Mouse (Mus musculus) forelimb bud, embryonic 11.5 days (tissue): ENCODE data around the gene Elane.

ENCODE experiments used
- DNase-seq: peaks from one replicate; pipeline ENCODE4 v3.0.0-alpha.2; 2012; ENCODE audit warnings: low read depth, low spot score

The Elane gene

GRCm38 (mm10) chr10:79914948-79915596 lies 29.0 kb downstream of the Elane start:
- no peak for DNase-seq

DNA sequence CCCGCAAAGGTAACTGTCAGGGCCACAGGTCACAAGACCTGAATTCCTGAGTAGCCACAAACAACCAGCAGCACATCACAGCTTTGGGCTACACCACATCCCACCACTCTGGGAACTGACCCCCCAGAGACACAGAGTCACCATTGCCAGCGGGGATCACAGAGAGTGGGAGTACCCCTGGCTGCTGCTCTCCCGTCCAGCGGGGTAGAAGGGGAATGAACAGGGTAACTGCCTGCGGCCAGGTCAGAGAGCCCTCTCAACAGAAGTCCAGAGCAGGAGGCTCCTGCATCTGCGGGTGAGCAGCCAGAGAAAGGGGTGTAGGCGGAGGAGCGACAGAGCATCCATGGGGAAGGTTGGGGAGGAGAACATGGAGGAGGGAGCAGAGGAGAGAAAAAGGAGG lies 30.0 kb downstream of the Elane start:
- DNase-seq, result no peak

DNA sequence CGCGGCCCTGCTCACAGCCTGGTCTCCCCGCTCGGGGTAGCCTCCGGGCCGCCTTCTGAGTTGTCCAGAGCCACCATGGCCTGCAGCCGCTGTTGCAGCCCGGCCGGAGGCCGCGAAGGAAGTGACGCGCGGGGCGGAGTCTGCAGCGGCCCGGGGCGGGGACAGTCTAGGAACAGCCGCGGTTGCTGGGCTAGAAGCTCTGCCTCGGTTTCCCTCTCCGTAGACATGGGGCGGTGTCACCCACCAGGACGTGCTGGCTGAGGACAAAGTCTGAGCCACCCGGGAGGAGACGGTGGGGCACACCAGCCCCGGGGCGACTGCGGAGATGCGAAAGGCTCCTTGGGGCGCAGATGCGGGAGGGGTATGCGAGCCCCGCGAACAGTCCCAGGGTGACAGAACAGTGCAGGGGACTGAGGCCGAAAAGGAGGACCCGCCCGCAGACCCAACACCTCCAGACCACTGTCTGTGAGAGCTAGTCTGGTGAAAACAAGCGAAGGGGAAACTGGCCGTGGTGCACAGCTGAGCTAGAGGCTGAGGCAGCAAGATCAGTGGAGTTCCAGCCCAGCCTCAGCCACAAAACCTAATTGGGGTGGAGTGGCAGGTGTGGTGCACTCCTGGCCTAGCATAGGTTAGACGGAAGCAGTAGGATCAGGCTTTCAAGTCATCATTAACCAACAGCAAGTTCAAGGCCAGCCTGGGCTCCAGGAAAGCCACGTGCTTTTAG lies 30.9 kb downstream of the Elane start, which contains the start of gene Kiss1r:
Kiss1r (plus strand) TSS at position 164 of the 724 bp plus-strand sequence.
- peak; percentile 56 for DNase-seq

DNA sequence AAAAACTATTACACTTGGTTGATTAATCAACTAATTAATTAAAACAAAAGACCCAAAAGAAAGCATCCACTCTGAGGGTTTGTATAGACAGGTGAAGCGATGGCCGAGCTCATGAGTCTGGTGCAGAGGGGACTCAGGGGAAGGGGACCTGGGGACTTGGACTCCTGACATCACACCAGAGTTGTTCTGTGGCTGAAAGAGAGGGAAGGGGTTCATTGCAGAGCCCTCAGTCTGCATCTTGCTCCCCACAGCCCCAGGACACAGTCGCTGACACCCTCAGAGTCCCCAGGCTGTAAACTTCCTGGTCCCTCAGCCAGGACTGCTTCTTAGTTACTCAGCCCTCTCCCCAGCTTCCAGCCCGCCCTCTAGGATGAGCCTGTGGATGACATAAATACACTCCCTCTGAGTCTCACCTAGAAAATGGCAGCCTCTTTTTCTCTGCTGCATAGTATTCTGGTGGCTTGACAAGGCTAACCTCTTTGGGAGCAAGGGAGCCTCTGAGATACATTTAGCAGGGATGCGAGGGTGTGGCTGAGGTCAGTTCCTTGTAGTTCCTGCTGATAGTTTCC lies 31.6 kb downstream of the Elane start:
- DNase-seq, result no peak

DNA sequence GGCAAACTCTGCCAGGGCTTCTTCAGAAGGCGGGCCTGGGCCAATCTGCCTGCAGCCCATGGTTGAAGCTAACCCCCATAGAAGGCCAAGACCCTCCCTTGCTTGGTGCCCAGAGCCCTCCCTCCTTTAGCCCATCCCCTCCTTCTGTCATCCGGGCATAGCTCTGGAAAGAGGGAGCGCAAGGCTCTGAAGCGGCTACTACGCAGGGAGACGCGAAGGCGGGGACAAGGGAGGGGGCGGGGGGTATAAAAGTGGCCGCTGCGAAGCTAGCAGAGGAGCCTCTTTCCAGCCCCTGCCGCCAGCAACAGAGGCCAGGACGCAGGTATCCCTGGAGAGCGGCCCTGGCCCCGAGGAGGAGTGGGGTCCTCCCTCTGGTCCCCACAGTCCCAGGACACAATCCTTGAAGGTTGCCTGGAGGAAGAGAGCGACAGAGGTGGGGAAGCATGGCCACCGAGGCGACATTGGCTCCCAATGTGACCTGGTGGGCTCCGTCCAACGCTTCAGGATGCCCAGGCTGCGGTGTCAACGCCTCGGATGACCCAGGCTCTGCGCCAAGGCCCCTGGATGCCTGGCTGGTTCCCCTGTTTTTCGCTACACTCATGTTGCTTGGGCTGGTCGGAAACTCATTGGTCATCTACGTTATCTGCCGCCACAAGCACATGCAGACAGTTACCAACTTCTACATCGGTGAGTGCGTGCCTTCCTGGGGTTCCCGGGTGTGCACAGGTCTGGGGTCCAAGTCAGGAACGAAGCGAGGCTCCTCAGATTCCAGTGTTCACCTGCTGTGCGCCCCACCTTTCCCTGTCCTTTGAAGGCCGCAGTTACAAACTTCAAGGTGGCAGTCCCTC lies 32.4 kb downstream of the Elane start:
- no peak for DNase-seq

DNA sequence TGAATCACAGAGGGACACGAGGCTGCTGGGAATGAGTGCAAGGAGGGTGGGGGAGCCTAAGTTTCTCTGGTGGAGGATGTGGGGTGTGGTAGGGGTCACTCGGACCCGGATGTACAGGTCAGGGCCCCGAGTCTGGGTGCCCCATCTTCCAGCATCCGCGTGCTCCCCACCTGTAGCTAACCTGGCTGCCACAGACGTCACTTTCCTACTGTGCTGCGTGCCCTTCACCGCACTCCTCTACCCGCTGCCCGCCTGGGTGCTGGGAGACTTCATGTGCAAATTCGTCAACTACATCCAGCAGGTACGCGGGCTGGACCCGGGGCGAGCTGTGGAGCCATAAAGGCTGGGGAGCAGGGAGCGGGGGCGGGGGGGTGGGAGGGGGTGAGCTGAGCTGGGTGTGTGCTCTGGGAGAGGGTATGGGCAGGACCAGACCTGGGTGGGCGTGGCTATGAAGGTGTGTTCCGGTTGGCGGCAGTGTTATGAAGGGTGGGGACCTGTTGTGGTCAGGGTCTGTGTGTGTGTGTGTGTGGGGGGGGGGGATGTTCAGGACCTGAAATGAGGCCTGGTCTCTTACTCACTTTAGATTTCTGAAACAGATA lies 33.3 kb downstream of the Elane start:
- DNase-seq, result no peak

GRCm38 (mm10) chr10:79920056-79920890 lies 34.2 kb downstream of the Elane start:
- no peak for DNase-seq

DNA sequence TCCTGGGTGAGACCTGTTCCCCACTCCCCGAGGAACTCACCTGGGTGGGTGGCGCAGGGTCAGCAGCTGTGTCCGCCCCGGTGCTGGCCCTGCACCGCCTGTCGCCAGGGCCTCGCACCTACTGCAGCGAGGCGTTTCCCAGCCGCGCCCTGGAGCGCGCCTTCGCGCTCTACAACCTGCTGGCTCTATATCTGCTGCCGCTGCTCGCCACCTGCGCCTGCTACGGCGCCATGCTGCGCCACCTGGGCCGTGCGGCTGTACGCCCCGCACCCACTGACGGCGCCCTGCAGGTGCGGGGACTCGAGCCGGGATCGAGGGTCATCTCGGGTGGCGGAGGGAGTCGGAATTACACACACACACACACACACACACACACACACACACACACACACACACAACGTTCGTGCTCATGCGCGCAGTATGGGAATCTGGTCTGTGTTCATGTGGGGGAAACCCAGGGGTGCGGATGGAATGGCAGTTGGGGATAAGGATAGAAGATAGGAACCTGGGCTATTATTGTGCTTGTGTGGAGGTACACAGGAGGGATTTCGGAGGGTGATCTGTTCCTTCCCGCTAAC lies 35.0 kb downstream of the Elane start, which contains the start of gene R3hdm4:
R3hdm4 (minus strand) TSS at position 251 of the 578 bp plus-strand sequence.
- no peak for DNase-seq

GRCm38 (mm10) chr10:79921572-79921971 lies 35.5 kb downstream of the Elane start:
- DNase-seq, result no peak

DNA sequence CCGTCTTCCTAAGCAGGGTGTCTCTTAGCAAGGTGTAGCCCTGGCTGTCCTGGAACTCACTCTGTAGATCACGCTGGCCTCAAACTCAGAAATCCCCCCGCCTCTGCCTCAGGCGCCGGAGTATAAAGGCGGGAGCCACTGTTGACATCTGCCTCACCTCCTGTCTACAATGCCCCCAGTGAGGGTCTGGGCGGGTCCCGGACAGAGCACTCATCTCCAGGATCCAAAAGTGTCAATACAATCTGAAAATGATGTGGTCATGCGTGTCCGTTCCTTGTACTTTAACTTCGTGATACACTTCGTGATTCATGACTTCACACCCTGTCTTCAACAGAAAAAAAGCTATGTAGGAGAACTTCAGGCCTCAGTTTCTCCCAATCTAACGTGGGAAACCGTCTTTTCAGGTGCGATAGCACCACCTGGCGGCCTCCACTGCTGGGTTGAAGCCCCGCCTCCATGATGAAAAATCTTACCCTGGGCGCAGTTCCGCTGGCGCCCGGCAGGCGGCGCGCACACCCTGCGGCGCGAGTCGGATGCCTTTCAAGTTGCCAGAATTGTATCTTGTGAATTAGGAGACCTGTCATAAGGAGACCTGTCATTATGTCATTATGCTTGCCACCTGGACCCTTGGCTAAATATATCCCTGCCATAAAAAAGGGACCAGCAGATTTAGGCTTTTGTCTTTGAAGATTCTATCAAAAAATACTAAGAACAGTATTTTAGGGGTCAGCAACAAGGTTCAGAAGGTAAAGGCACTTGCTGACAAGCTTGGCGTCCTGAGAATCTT lies 39.1 kb downstream of the Elane start:
- DNase-seq, result peak; percentile 88

- DNase-seq, result no peak
Observed at GRCm38 (mm10) chr10:79925785-79926490, 39.9 kb downstream of the Elane start.

DNA sequence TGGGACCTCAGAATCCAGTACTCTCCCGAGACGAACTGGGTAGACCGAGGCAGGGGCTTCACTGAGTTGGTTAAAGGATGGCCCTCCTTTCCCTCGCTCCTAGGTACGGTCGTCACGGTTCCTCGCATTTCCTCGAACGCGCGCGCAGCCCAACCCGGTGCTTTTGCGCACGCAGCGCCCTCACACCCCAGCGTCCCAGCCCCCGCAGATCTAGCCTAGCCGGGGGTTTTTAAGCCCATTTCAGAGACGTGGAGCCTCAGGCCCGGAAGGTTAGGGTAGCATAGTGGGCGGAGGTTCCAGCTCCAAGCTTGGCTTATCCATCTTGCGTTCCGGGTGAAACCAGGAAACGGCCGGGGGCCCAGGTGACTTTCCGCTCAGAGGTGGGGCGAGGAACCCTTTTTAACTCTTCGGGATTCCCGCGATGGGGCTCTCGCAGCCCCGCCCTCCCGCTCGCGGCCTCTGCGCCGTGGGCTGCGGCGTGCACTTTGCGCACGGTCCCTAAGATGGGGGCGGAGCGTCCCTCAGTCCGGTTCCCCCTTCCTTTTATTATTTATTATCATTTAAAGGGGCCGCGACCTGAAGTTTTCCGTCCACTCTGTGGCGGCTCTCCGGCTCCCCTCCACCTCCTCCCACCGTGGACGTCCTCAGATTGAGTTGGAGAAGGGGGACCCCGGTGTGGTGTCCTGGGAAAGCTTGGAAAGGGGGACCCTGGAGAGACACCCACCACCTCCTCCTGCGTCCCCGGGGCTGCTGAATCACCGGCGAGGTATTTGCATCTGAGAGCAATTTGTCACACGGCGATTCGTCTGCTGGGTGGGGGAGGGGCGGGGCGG lies 40.7 kb downstream of the Elane start, which contains the start of gene Arid3a:
Arid3a (plus strand) TSS at position 553 of the 833 bp plus-strand sequence.
- DNase-seq, result peak; percentile 95

DNA sequence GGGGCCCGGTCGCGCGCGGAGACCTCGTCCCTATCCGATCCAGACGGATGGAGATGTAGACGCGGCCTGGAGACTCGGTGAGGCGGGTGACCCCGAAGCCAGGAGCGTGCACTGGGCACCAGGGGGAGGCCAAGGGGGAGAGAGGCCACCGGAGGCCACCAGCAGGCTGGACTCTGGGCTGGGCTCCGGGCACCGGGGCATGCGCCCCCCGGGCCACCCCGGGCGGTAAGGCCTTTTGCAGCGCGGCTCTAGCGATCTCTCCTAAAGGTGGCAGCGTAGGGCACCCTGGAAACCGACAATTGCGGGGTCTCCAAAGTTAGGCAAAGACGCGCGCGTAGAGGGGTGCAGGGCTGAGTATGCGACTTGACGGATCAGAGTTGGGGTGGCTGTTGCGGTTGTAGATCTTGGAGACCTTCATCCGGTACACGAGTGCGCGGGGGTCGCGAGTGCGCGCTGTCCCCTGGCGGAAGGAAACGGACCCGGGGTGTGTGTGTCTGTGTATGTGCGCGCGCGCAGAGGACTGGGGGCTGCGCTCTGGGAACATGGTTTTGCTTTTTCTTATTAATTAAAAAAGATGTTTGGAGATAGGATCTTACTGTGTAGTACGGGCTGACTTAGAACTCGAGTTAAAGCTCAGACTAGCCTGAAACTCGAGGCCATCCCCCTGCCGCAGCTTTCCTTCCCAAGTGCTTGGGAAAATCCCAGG lies 41.4 kb downstream of the Elane start:
- DNase-seq, result no peak

- DNase-seq, result no peak
Observed at GRCm38 (mm10) chr10:79928030-79928694, 42.1 kb downstream of the Elane start.

GRCm38 (mm10) chr10:79928907-79929701 lies 43.1 kb downstream of the Elane start:
- DNase-seq, result no peak
